Mouse (Mus musculus) MEL (cell line): ENCODE measurements around the gene Ddx49.

ENCODE experiments used
- CTCF ChIP-seq, 3 experiments: IDR thresholded peaks in 2 of 3; conservative IDR thresholded peaks in 1 of 3; 2 replicates each; pipeline ENCODE4 v1.5.1; 2011 to 2012; ENCODE audit warnings: low read length in 3 of 3, low read depth in 2 of 3, mild to moderate bottlenecking in 2 of 3, improper control_type of control experiment in 1 of 3, inconsistent platforms in 1 of 3, mixed read lengths in 1 of 3, moderate library complexity in 1 of 3; ENCODE audit not compliant: control insufficient read depth in 1 of 3, insufficient read depth in 1 of 3, poor library complexity in 1 of 3, severe bottlenecking in 1 of 3
- ELF1 ChIP-seq: IDR thresholded peaks from 2 replicates; pipeline ENCODE4 v1.6.1; 2014; ENCODE audit warnings: low read depth, mild to moderate bottlenecking, inconsistent platforms, low read length, improper control_type of control experiment, moderate library complexity
- KAT2A ChIP-seq: conservative IDR thresholded peaks from 2 replicates; pipeline ENCODE4 v1.6.1; 2012; ENCODE audit warnings: low read depth, low read length, improper control_type of control experiment, inconsistent platforms
- MYB ChIP-seq: IDR thresholded peaks from 2 replicates; pipeline ENCODE4 v1.6.1; 2011; ENCODE audit warnings: mild to moderate bottlenecking, low read depth, low read length, improper control_type of control experiment
- POLR2A ChIP-seq, 2 experiments: IDR thresholded peaks; 2 replicates each; pipeline ENCODE4 v1.6.1; 2011 to 2012; ENCODE audit warnings: low read length in 2 of 2, mild to moderate bottlenecking in 2 of 2, control low read depth in 1 of 2, improper control_type of control experiment in 1 of 2, low read depth in 1 of 2, moderate library complexity in 1 of 2; ENCODE audit not compliant: control insufficient read depth in 1 of 2, insufficient read depth in 1 of 2, poor library complexity in 1 of 2
- SMC3 ChIP-seq: IDR thresholded peaks from 2 replicates; pipeline ENCODE4 v1.6.1; 2011; ENCODE audit warnings: low read depth, low read length, improper control_type of control experiment

- TF ChIP-seq KAT2A (no peak), CTCF (IDR thresholded peaks at IDR 0.05 in 2 of 3, conservative IDR thresholded peaks at IDR 0.05 in 1 of 3; ENCODE audit: control insufficient read depth in 1 of 3, insufficient read depth in 1 of 3, low read depth in 2 of 3, low read length in 3 of 3, poor library complexity in 1 of 3, severe bottlenecking in 1 of 3) (no peak), ELF1 (no peak), SMC3 (no peak), POLR2A (IDR thresholded peaks at IDR 0.05; ENCODE audit: control insufficient read depth in 1 of 2, insufficient read depth in 1 of 2, low read depth in 1 of 2, low read length in 2 of 2, poor library complexity in 1 of 2) (no peak), MYB (no peak)
Measured at GRCm38 (mm10) chr8:70258600-70258999, 43.7 kb downstream of the Ddx49 start.
